Comparison of ENCODE assay signal across 29 mouse cellular contexts in genomic region chr8:111055031-111055634, GRCm38 (mm10). TPM values are rescaled to one million over a fixed set of nuclear protein-coding genes. Genes with fewer than 3 reads are reported as not detected.
DNase-seq lines count a peak whose midpoint lies in the region; ATAC-seq and TF ChIP-seq lines count a peak whose summit lies in the region.
"Had no signal": no experiment of that assay in that cellular context is flagged by ENCODE, and none has a peak within 500 bp of the region (broad histone marks: within the 10 kb centered on the region; RNA-seq: fewer than 3 reads in every experiment).

No protein-coding gene starts in this region.

- peak; percentile 11 for TF ChIP-seq POLR2A in myocyte (IDR thresholded peaks at IDR 0.05; ENCODE audit: insufficient read length, low read depth)

- H3K4me1 ChIP-seq in forebrain, embryonic 10.5 days = peaks cover 24% of the 10 kb centered on the region
- peaks cover 8% of the 10 kb centered on the region for H3K4me1 ChIP-seq in forebrain, postnatal 0 days (ENCODE audit: insufficient read depth)
- peaks cover 12% of the 10 kb centered on the region for H3K4me1 ChIP-seq in midbrain, embryonic 15.5 days
- peaks cover 13% of the 10 kb centered on the region for H3K4me1 ChIP-seq in midbrain, embryonic 13.5 days (replicated peaks)
- H3K4me1 ChIP-seq in G1E (ENCODE audit: insufficient read depth, low read depth, low read length) = peaks cover 45% of the 10 kb centered on the region

- DNase-seq in forebrain, embryonic 10.5 days (ENCODE audit: extremely low spot score, low spot score) = no peak
- no peak for DNase-seq in forebrain, postnatal 0 days
- no peak for DNase-seq in G1E (ENCODE audit: low spot score)
- no peak for DNase-seq in urinary bladder, postnatal 25 days (ENCODE audit: low spot score)
- DNase-seq: adrenal gland, postnatal 25 days; cerebellum, postnatal 36 days; gastrocnemius, postnatal 36 days; kidney, adult 8-10 months; kidney, postnatal 14 days; lung, postnatal 36 days; thymus, adult 18-20 months had no signal

- no peak overlapping the region for H3K4me2 ChIP-seq in forebrain, postnatal 0 days (ENCODE audit: low read depth)
- H3K4me2 ChIP-seq in midbrain, embryonic 15.5 days = no peak overlapping the region
- no peak overlapping the region for H3K4me2 ChIP-seq in midbrain, embryonic 13.5 days (replicated peaks)
- H3K4me2 ChIP-seq in myocyte (ENCODE audit: low read depth) = no peak overlapping the region
- H3K4me2 ChIP-seq: forebrain, embryonic 12.5 days; intestine, embryonic 15.5 days; lung, embryonic 15.5 days had no signal

- H3K79me2 ChIP-seq in myocyte (ENCODE audit: control insufficient read depth, insufficient read depth) = peaks cover 11% of the 10 kb centered on the region

- H3K9ac ChIP-seq in forebrain, postnatal 0 days = no peak overlapping the region
- no peak overlapping the region for H3K9ac ChIP-seq in midbrain, embryonic 15.5 days
- no peak overlapping the region for H3K9ac ChIP-seq in midbrain, embryonic 13.5 days (replicated peaks)
- H3K9ac ChIP-seq: forebrain, embryonic 12.5 days; intestine, embryonic 15.5 days; lung, embryonic 15.5 days had no signal

- H3K9me3 ChIP-seq in forebrain, embryonic 10.5 days = 0 out of 2 replicates have a peak, but pooled peaks cover 2% of the 10 kb centered on the region
- no peaks in the 10 kb centered on the region for H3K9me3 ChIP-seq in forebrain, postnatal 0 days (ENCODE audit: low read length)
- no peaks in the 10 kb centered on the region for H3K9me3 ChIP-seq in midbrain, embryonic 15.5 days
- H3K9me3 ChIP-seq in midbrain, embryonic 13.5 days = no peaks in the 10 kb centered on the region
- H3K9me3 ChIP-seq in G1E (replicated peaks) = no peaks in the 10 kb centered on the region
- H3K9me3 ChIP-seq: forebrain, embryonic 12.5 days; heart, embryonic 10.5 days; hindbrain, embryonic 10.5 days; intestine, embryonic 15.5 days; limb, embryonic 10.5 days; lung, embryonic 15.5 days had no signal

- H3K36me3 ChIP-seq in forebrain, embryonic 10.5 days (replicated peaks) = peaks cover 88% of the 10 kb centered on the region
- H3K36me3 ChIP-seq in forebrain, postnatal 0 days (ENCODE audit: insufficient read depth) = peaks cover 58% of the 10 kb centered on the region
- peaks cover 50% of the 10 kb centered on the region for H3K36me3 ChIP-seq in midbrain, embryonic 15.5 days (replicated peaks)
- peaks cover 69% of the 10 kb centered on the region for H3K36me3 ChIP-seq in midbrain, embryonic 13.5 days
- peaks cover 87% of the 10 kb centered on the region for H3K36me3 ChIP-seq in G1E (replicated peaks)
- H3K36me3 ChIP-seq in myocyte (ENCODE audit: control insufficient read depth, insufficient read depth) = peaks cover 48% of the 10 kb centered on the region

- peak overlapping the region; percentile 98; the same call in 1 of the 2 replicates for H3K4me3 ChIP-seq in forebrain, embryonic 10.5 days
- no peak overlapping the region for H3K4me3 ChIP-seq in forebrain, postnatal 0 days (ENCODE audit: low read depth, low read length)
- no peak overlapping the region for H3K4me3 ChIP-seq in midbrain, embryonic 15.5 days
- no peak overlapping the region for H3K4me3 ChIP-seq in midbrain, embryonic 13.5 days (replicated peaks)
- H3K4me3 ChIP-seq in G1E (ENCODE audit: low read depth, low read length) (peak overlapping the region; percentile 34; the same call in 1 of the 2 replicates), myocyte (no peak overlapping the region)
- H3K4me3 ChIP-seq: intestine, embryonic 15.5 days; lung, embryonic 15.5 days had no signal

- ATAC-seq in forebrain, postnatal 0 days = no peak
- ATAC-seq in midbrain, embryonic 15.5 days (replicated peaks) = 0 out of 2 replicates have a peak, but pooled peaks have one; percentile 1
- no peak for ATAC-seq in midbrain, embryonic 13.5 days
- ATAC-seq in G1E (ENCODE audit: extremely low read depth, insufficient number of reproducible peaks, low FRiP score, poor library complexity, severe bottlenecking) = no peak

- H3ac ChIP-seq in myocyte (ENCODE audit: control insufficient read depth, insufficient read length) = no peak overlapping the region

- no peak overlapping the region for H3K27ac ChIP-seq in forebrain, embryonic 10.5 days
- H3K27ac ChIP-seq in forebrain, postnatal 0 days (ENCODE audit: low read depth, low read length) = no peak overlapping the region
- no peak overlapping the region for H3K27ac ChIP-seq in midbrain, embryonic 15.5 days
- H3K27ac ChIP-seq in midbrain, embryonic 13.5 days = no peak overlapping the region
- H3K27ac ChIP-seq: forebrain, embryonic 12.5 days; heart, embryonic 10.5 days; hindbrain, embryonic 10.5 days; intestine, embryonic 15.5 days; lung, embryonic 15.5 days had no signal

- no peak for TF ChIP-seq CTCF in forebrain, postnatal 0 days (IDR thresholded peaks at IDR 0.05; ENCODE audit: low read depth)
- TF ChIP-seq CTCF in G1E (IDR thresholded peaks at IDR 0.05; ENCODE audit: low read depth, low read length) = no peak

- H3K27me3 ChIP-seq in forebrain, embryonic 10.5 days (ENCODE audit: poor library complexity, severe bottlenecking) = no peaks in the 10 kb centered on the region
- no peaks in the 10 kb centered on the region for H3K27me3 ChIP-seq in forebrain, postnatal 0 days (ENCODE audit: insufficient read depth, low read length)
- no peaks in the 10 kb centered on the region for H3K27me3 ChIP-seq in midbrain, embryonic 15.5 days (replicated peaks)
- H3K27me3 ChIP-seq in midbrain, embryonic 13.5 days = no peaks in the 10 kb centered on the region
- peaks cover under 1% of the 10 kb centered on the region; the same call in 1 of the 2 replicates for H3K27me3 ChIP-seq in G1E (ENCODE audit: insufficient read depth, low read length)
- no peaks in the 10 kb centered on the region for H3K27me3 ChIP-seq in myocyte (ENCODE audit: control insufficient read depth, insufficient read depth, insufficient read length)
- H3K27me3 ChIP-seq: forebrain, embryonic 12.5 days; intestine, embryonic 15.5 days; lung, embryonic 15.5 days had no signal

- WGBS in forebrain, embryonic 10.5 days = 93% methylated on average over 17 of the region's 17 CpGs
- 93% methylated on average over 17 of the region's 17 CpGs for WGBS in forebrain, postnatal 0 days
- WGBS in midbrain, embryonic 15.5 days = 90% methylated on average over 17 of the region's 17 CpGs
- 91% methylated on average over 17 of the region's 17 CpGs for WGBS in midbrain, embryonic 13.5 days

RNA-seq across cellular contexts. Expression of gene Exosc6, which starts 1.0 kb away (rescaled TPM):
- 7.6 and 14.8 TPM in 2 replicates for polyA plus RNA-seq in forebrain, embryonic 10.5 days (2016; fragmentation: Nextera tagmentation; extraction: Ambion mirVana)
- total RNA-seq in forebrain, postnatal 0 days (2014; rRNA removed) = 2.8 TPM in 1 of 2 replicates, not detected in the other
- polyA plus RNA-seq in forebrain, postnatal 0 days (2015; fragmentation: Nextera tagmentation; extraction: Ambion mirVana) = not detected in 2 replicates
- not detected in 2 replicates for polyA plus RNA-seq in midbrain, embryonic 15.5 days (2015; fragmentation: Nextera tagmentation; extraction: Ambion mirVana)
- not detected in 2 replicates for polyA plus RNA-seq in midbrain, embryonic 13.5 days (2015; fragmentation: Nextera tagmentation; extraction: Ambion mirVana)
- total RNA-seq in G1E (2014; fragmentation: Nextera tagmentation) (not detected in 2 replicates), G1E (2017) (13.9 and 17.0 TPM in 2 replicates)
- polyA plus RNA-seq in G1E (2012) (88.0 and 119 TPM in 2 replicates), myocyte (2012; fragmentation: generic; extraction: Trizol) (not detected)
- total RNA-seq: adrenal gland, postnatal 25 days; gastrocnemius, adult 18-20 months; gastrocnemius, postnatal 36 days; layer of hippocampus, adult 18-20 months; layer of hippocampus, postnatal 25 days; liver, adult 2 months had no signal
- polyA plus RNA-seq: hindbrain, embryonic 16.5 days; liver, adult 2 months; midbrain, embryonic 16.5 days; stomach, embryonic 16.5 days had no signal

RNA-seq across cellular contexts. Expression of gene Aars, which starts 22.2 kb away (rescaled TPM):
- polyA plus RNA-seq in forebrain, embryonic 10.5 days (2016; fragmentation: Nextera tagmentation; extraction: Ambion mirVana) = 87.6 and 91.2 TPM in 2 replicates
- 79.3 and 106 TPM in 2 replicates for total RNA-seq in forebrain, postnatal 0 days (2014; rRNA removed)
- polyA plus RNA-seq in forebrain, postnatal 0 days (2015; fragmentation: Nextera tagmentation; extraction: Ambion mirVana) = 67.4 and 74.5 TPM in 2 replicates
- 86.1 and 91.0 TPM in 2 replicates for polyA plus RNA-seq in midbrain, embryonic 15.5 days (2015; fragmentation: Nextera tagmentation; extraction: Ambion mirVana)
- 71.9 and 73.8 TPM in 2 replicates for polyA plus RNA-seq in midbrain, embryonic 13.5 days (2015; fragmentation: Nextera tagmentation; extraction: Ambion mirVana)
- total RNA-seq in G1E (2014; fragmentation: Nextera tagmentation) (126 and 131 TPM in 2 replicates), G1E (2017) (77.0 and 81.8 TPM in 2 replicates)
- polyA plus RNA-seq in G1E (2012) (37.3 and 56.4 TPM in 2 replicates), myocyte (2012; fragmentation: generic; extraction: Trizol) (340 TPM)

RNA-seq across cellular contexts. Expression of gene Ddx19b, which starts 23.6 kb away (rescaled TPM):
- polyA plus RNA-seq in forebrain, embryonic 10.5 days (2016; fragmentation: Nextera tagmentation; extraction: Ambion mirVana) = 11.8 and 12.4 TPM in 2 replicates
- total RNA-seq in forebrain, postnatal 0 days (2014; rRNA removed) = 12.5 and 16.8 TPM in 2 replicates
- polyA plus RNA-seq in forebrain, postnatal 0 days (2015; fragmentation: Nextera tagmentation; extraction: Ambion mirVana) = 4.9 and 5.5 TPM in 2 replicates
- polyA plus RNA-seq in midbrain, embryonic 15.5 days (2015; fragmentation: Nextera tagmentation; extraction: Ambion mirVana) = 7.9 and 8.0 TPM in 2 replicates
- polyA plus RNA-seq in midbrain, embryonic 13.5 days (2015; fragmentation: Nextera tagmentation; extraction: Ambion mirVana) = 8.9 and 9.2 TPM in 2 replicates
- total RNA-seq in G1E (2014; fragmentation: Nextera tagmentation) (17.4 and 18.8 TPM in 2 replicates), G1E (2017) (21.7 and 21.9 TPM in 2 replicates)
- polyA plus RNA-seq in G1E (2012) (5.1 and 6.3 TPM in 2 replicates), myocyte (2012; fragmentation: generic; extraction: Trizol) (5.9 TPM)

RNA-seq across cellular contexts. Expression of gene Clec18a, which starts 37.1 kb away (rescaled TPM):
- 1.6 and 2.9 TPM in 2 replicates for polyA plus RNA-seq in forebrain, embryonic 10.5 days (2016; fragmentation: Nextera tagmentation; extraction: Ambion mirVana)
- total RNA-seq in forebrain, postnatal 0 days (2014; rRNA removed) = 0.33 and 0.38 TPM in 2 replicates
- 0.42 and 0.54 TPM in 2 replicates for polyA plus RNA-seq in forebrain, postnatal 0 days (2015; fragmentation: Nextera tagmentation; extraction: Ambion mirVana)
- polyA plus RNA-seq in midbrain, embryonic 15.5 days (2015; fragmentation: Nextera tagmentation; extraction: Ambion mirVana) = 0.53 and 0.93 TPM in 2 replicates
- 0.23 and 0.30 TPM in 2 replicates for polyA plus RNA-seq in midbrain, embryonic 13.5 days (2015; fragmentation: Nextera tagmentation; extraction: Ambion mirVana)
- total RNA-seq in G1E (2014; fragmentation: Nextera tagmentation) (not detected in 2 replicates), G1E (2017) (0.05 and 0.06 TPM in 2 replicates)
- polyA plus RNA-seq in G1E (2012) (not detected in 2 replicates), myocyte (2012; fragmentation: generic; extraction: Trizol) (1.2 TPM)
- total RNA-seq: adrenal gland, postnatal 25 days; liver, adult 2 months; megakaryocyte-erythroid progenitor cell, adult 5-6 weeks; neutrophil, adult 5-6 weeks had no signal
- polyA plus RNA-seq: heart, embryonic 10.5 days; limb, embryonic 10.5 days; liver, adult 2 months; stomach, embryonic 16.5 days had no signal

RNA-seq across cellular contexts. Expression of gene Pdpr, which starts 39.3 kb away (rescaled TPM):
- 11.9 and 12.3 TPM in 2 replicates for polyA plus RNA-seq in forebrain, embryonic 10.5 days (2016; fragmentation: Nextera tagmentation; extraction: Ambion mirVana)
- total RNA-seq in forebrain, postnatal 0 days (2014; rRNA removed) = 27.5 and 31.5 TPM in 2 replicates
- 5.8 and 9.3 TPM in 2 replicates for polyA plus RNA-seq in forebrain, postnatal 0 days (2015; fragmentation: Nextera tagmentation; extraction: Ambion mirVana)
- polyA plus RNA-seq in midbrain, embryonic 15.5 days (2015; fragmentation: Nextera tagmentation; extraction: Ambion mirVana) = 10.4 and 10.8 TPM in 2 replicates
- 10.4 and 11.0 TPM in 2 replicates for polyA plus RNA-seq in midbrain, embryonic 13.5 days (2015; fragmentation: Nextera tagmentation; extraction: Ambion mirVana)
- total RNA-seq in G1E (2014; fragmentation: Nextera tagmentation) (14.0 and 15.7 TPM in 2 replicates), G1E (2017) (19.4 and 20.5 TPM in 2 replicates)
- polyA plus RNA-seq in G1E (2012) (8.7 and 9.5 TPM in 2 replicates), myocyte (2012; fragmentation: generic; extraction: Trizol) (8.6 TPM)

Comparison
In these comparisons a context has a peak if more than half of its experiments do, and no peak if none do; other contexts are left out.
1. H3K4me3 ChIP-seq: peak in forebrain, embryonic 10.5 days (single experiment) and G1E (single experiment); none in forebrain, postnatal 0 days (single experiment), midbrain, embryonic 15.5 days (single experiment), midbrain, embryonic 13.5 days (single experiment) and myocyte (single experiment).